9 mouse cellular contexts compared by ENCODE assay signal in genomic region chr5:135103999-135104660, GRCm38 (mm10). TPM values are rescaled to one million over a fixed set of nuclear protein-coding genes. Genes with fewer than 3 reads are reported as not detected.
DNase-seq lines count a peak whose midpoint lies in the region; ATAC-seq and TF ChIP-seq lines count a peak whose summit lies in the region.
"Had no signal": no experiment of that assay in that cellular context is flagged by ENCODE, and none has a peak within 500 bp of the region (broad histone marks: within the 10 kb centered on the region; RNA-seq: fewer than 3 reads in every experiment).

No protein-coding gene starts in this region.

- no peaks in the 10 kb centered on the region for H3K4me1 ChIP-seq in lung, embryonic 14.5 days (ENCODE audit: insufficient read depth)
- H3K4me1 ChIP-seq in bone marrow, adult 2 months (ENCODE audit: control insufficient read depth, insufficient read depth, low read length), result peaks cover 2% of the 10 kb centered on the region; the same call in 1 of the 2 replicates

- no peak overlapping the region for H3K4me3 ChIP-seq in lung, embryonic 14.5 days (ENCODE audit: low read depth, low read length)
- H3K4me3 ChIP-seq in bone marrow, adult 2 months (replicated peaks; ENCODE audit: control insufficient read depth, low read depth, low read length), result no peak overlapping the region

- no peak overlapping the region for H3K27ac ChIP-seq in lung, embryonic 14.5 days (ENCODE audit: low read depth)
- H3K27ac ChIP-seq in bone marrow, adult 2 months (ENCODE audit: control insufficient read depth, insufficient read depth, low read depth, low read length, poor library complexity), result no peak overlapping the region

- no peak overlapping the region for H3K4me2 ChIP-seq in lung, embryonic 14.5 days

- no peaks in the 10 kb centered on the region for H3K9me3 ChIP-seq in lung, embryonic 14.5 days (ENCODE audit: low read depth, low read length)

- no peak overlapping the region for H3K9ac ChIP-seq in lung, embryonic 14.5 days

- H3K36me3 ChIP-seq in lung, embryonic 14.5 days (ENCODE audit: insufficient read depth), result no peaks in the 10 kb centered on the region

- H3K27me3 ChIP-seq in lung, embryonic 14.5 days (ENCODE audit: insufficient read depth, low read length), result peaks cover 35% of the 10 kb centered on the region

- DNase-seq in cerebellum, postnatal 10 days, result peak; percentile 38
- no peak for DNase-seq in cerebellum, postnatal 4 days (ENCODE audit: low spot score in 2 of 2)
- DNase-seq in lung, embryonic 14.5 days, result peak; percentile 23
- no peak for DNase-seq in lung, postnatal 25 days (ENCODE audit: low spot score)
- DNase-seq in ovary, postnatal 10 days (ENCODE audit: low spot score), result no peak
- DNase-seq in left cerebral cortex, adult 9 months (ENCODE audit: low spot score in 2 of 2), result no peak
- DNase-seq: heart, adult 18-20 months had no signal

- no peak for ATAC-seq in lung, embryonic 14.5 days (ENCODE audit: insufficient read depth)
- ATAC-seq in megakaryocyte, adult 5-6 weeks (ENCODE audit: poor library complexity, severe bottlenecking), result 0 out of 2 replicates have a peak, but pooled peaks have one; percentile 32

- TF ChIP-seq CTCF in lung, embryonic 14.5 days (IDR thresholded peaks at IDR 0.05; ENCODE audit: low read depth), result peak; percentile 58
- peak; percentile 38; the same call in 1 of the 2 replicates for TF ChIP-seq CTCF in bone marrow, adult 2 months (IDR thresholded peaks at IDR 0.05; ENCODE audit: control insufficient read depth, insufficient read depth, low read length)

- 58% methylated on average over 11 of the region's 11 CpGs for WGBS in lung, embryonic 14.5 days
- WGBS in bone marrow, adult 2 months, result 52% methylated on average over 11 of the region's 11 CpGs

- TF ChIP-seq POLR2A in bone marrow, adult 2 months (IDR thresholded peaks at IDR 0.05; ENCODE audit: borderline replicate concordance, control insufficient read depth, low read depth, low read length), result no peak

RNA-seq across cellular contexts. Expression of gene Mlxipl, which starts 14.4 kb away (rescaled TPM):
- 2.1 and 2.5 TPM in 2 replicates for polyA plus RNA-seq in lung, embryonic 14.5 days (2014; fragmentation: Nextera tagmentation; extraction: Ambion mirVana)
- polyA plus RNA-seq in bone marrow, adult 2 months (2011; ENCODE audit: insufficient read depth, insufficient read length, low replicate concordance, missing spikeins), result 4.1 and 4.6 TPM in 2 replicates
- total RNA-seq in megakaryocyte, adult 5-6 weeks (2015), result 0.05 and 0.31 TPM in 2 replicates
- 0.45 and 0.62 TPM in 2 replicates for total RNA-seq in megakaryocyte, adult 5-6 weeks (2017)

RNA-seq across cellular contexts. Expression of gene Vps37d, which starts 26.1 kb away (rescaled TPM):
- polyA plus RNA-seq in lung, embryonic 14.5 days (2014; fragmentation: Nextera tagmentation; extraction: Ambion mirVana), result 5.6 and 7.1 TPM in 2 replicates
- polyA plus RNA-seq in bone marrow, adult 2 months (2011; ENCODE audit: insufficient read depth, insufficient read length, low replicate concordance, missing spikeins), result 1.3 and 1.6 TPM in 2 replicates
- total RNA-seq in megakaryocyte, adult 5-6 weeks (2015), result not detected in 2 replicates
- total RNA-seq in megakaryocyte, adult 5-6 weeks (2017), result not detected in 2 replicates

RNA-seq across cellular contexts. Expression of gene Bud23, which starts 39.4 kb away (rescaled TPM):
- 102 and 116 TPM in 2 replicates for polyA plus RNA-seq in lung, embryonic 14.5 days (2014; fragmentation: Nextera tagmentation; extraction: Ambion mirVana)
- 34.4 and 44.1 TPM in 2 replicates for polyA plus RNA-seq in bone marrow, adult 2 months (2011; ENCODE audit: insufficient read depth, insufficient read length, low replicate concordance, missing spikeins)
- 29.4 and 34.2 TPM in 2 replicates for total RNA-seq in megakaryocyte, adult 5-6 weeks (2015)
- 24.2 and 27.6 TPM in 2 replicates for total RNA-seq in megakaryocyte, adult 5-6 weeks (2017)

RNA-seq across cellular contexts. Expression of gene Dnajc30, which starts 40.1 kb away (rescaled TPM):
- 31.9 and 33.2 TPM in 2 replicates for polyA plus RNA-seq in lung, embryonic 14.5 days (2014; fragmentation: Nextera tagmentation; extraction: Ambion mirVana)
- polyA plus RNA-seq in bone marrow, adult 2 months (2011; ENCODE audit: insufficient read depth, insufficient read length, low replicate concordance, missing spikeins), result 16.0 and 18.8 TPM in 2 replicates
- total RNA-seq in megakaryocyte, adult 5-6 weeks (2015), result 15.5 and 16.3 TPM in 2 replicates
- 3.5 and 10.0 TPM in 2 replicates for total RNA-seq in megakaryocyte, adult 5-6 weeks (2017)

RNA-seq across cellular contexts. Expression of gene Tbl2, which starts 45.3 kb away (rescaled TPM):
- 22.5 and 25.8 TPM in 2 replicates for polyA plus RNA-seq in lung, embryonic 14.5 days (2014; fragmentation: Nextera tagmentation; extraction: Ambion mirVana)
- 3.5 and 7.8 TPM in 2 replicates for polyA plus RNA-seq in bone marrow, adult 2 months (2011; ENCODE audit: insufficient read depth, insufficient read length, low replicate concordance, missing spikeins)
- 5.5 and 5.7 TPM in 2 replicates for total RNA-seq in megakaryocyte, adult 5-6 weeks (2015)
- total RNA-seq in megakaryocyte, adult 5-6 weeks (2017), result 12.6 and 15.0 TPM in 2 replicates

Comparison
In these comparisons a context has a peak if more than half of its experiments do, and no peak if none do; other contexts are left out.
1. DNase-seq: peak in cerebellum, postnatal 10 days (2 of 2) and lung, embryonic 14.5 days (single experiment); none in cerebellum, postnatal 4 days (0 of 2), lung, postnatal 25 days (single experiment), ovary, postnatal 10 days (single experiment) and left cerebral cortex, adult 9 months (0 of 2).